Mouse (Mus musculus) embryonic facial prominence, embryonic 10.5 days (tissue): ENCODE data around the gene Prox2. TPM values are rescaled to one million over a fixed set of nuclear protein-coding genes. Genes with fewer than 3 reads are reported as not detected.

ENCODE experiments used
- DNase-seq: peaks from one replicate; pipeline ENCODE4 v3.0.0-alpha.2; 2017; ENCODE audit warnings: low spot score
- H3K27ac ChIP-seq: fragments of 300-500 bp; sonication (generic); replicated peaks from 2 replicates; pipeline ENCODE4 v1.5.1; 2016; ENCODE audit warnings: mild to moderate bottlenecking
- H3K27me3 ChIP-seq: fragments of 300-500 bp; sonication (generic); replicated peaks from 2 replicates; pipeline ENCODE4 v1.6.1; 2016; ENCODE audit warnings: low read depth, mild to moderate bottlenecking; ENCODE audit not compliant: poor library complexity, severe bottlenecking
- H3K36me3 ChIP-seq: fragments of 300-500 bp; sonication (generic); replicated peaks from 2 replicates; pipeline ENCODE4 v1.6.1; 2016; ENCODE audit warnings: mild to moderate bottlenecking, moderate library complexity
- H3K4me1 ChIP-seq: fragments of 300-500 bp; sonication (generic); 2 replicates; pipeline ENCODE4 v1.6.1; 2016
- H3K4me3 ChIP-seq: fragments of 300-500 bp; sonication (generic); 2 replicates; pipeline ENCODE4 v1.5.1; 2016; ENCODE audit warnings: mild to moderate bottlenecking, moderate library complexity
- H3K9me3 ChIP-seq: fragments of 300-500 bp; sonication (generic); 2 replicates; pipeline ENCODE4 v1.6.1; 2016; ENCODE audit warnings: mild to moderate bottlenecking
- WGBS: fragments of 180-500 bp; shearing (Covaris S2); methylation state at CpG from one replicate; pipeline ENCODE4 v1.1.7; 2016; 5-methylcytosine and 5-hydroxymethylcytosine counted together
- polyA plus RNA-seq: library from polyadenylated mRNA; unstranded; fragments of >200 nt; fragmentation: Nextera tagmentation; extraction: Ambion mirVana; gene quantifications from 2 replicates; pipeline ENCODE4 v1.2.1, GENCODE M21; 2016

Prox2 gene
- polyA plus RNA-seq, 1 experiment from 2014 or later = 2.9 TPM

GRCm38 (mm10) chr12:85077100-85077499, 33.5 kb downstream of the Prox2 start:
- Histone ChIP-seq H3K27ac (no peak overlapping the region), H3K4me3 (no peak overlapping the region), H3K9me3 (no peaks in the 10 kb centered on the region), H3K27me3 (no peaks in the 10 kb centered on the region), H3K4me1 (no peaks in the 10 kb centered on the region), H3K36me3 (peaks cover 51% of the 10 kb centered on the region)
- DNase-seq = no peak
- 87% methylated on average over 3 of the region's 3 CpGs for WGBS

DNA sequence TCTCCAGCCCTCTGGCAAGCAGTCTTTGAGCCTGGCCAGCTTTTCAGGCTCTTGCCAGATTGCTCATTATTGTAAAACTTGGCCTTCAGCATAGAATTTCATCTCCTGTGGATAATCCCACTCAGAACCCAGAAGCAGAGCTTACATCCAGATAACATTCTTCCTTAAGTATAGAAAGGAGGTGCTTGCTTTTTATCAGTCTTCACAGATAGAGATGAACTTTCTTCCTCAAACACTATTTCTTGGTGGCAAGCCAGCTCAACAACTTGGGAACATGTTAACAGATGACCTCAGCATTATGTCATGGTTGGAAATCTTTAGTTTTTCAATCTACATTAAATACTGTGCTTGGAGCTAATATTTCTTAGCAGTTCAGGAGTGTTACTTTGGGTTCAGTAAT, 39.5 kb downstream of the Prox2 start:
- DNase-seq = no peak
- Histone ChIP-seq H3K27ac (no peak overlapping the region), H3K4me1 (no peaks in the 10 kb centered on the region), H3K9me3 (no peaks in the 10 kb centered on the region), H3K36me3 (peaks cover 85% of the 10 kb centered on the region), H3K27me3 (no peaks in the 10 kb centered on the region), H3K4me3 (no peak overlapping the region)

DNA sequence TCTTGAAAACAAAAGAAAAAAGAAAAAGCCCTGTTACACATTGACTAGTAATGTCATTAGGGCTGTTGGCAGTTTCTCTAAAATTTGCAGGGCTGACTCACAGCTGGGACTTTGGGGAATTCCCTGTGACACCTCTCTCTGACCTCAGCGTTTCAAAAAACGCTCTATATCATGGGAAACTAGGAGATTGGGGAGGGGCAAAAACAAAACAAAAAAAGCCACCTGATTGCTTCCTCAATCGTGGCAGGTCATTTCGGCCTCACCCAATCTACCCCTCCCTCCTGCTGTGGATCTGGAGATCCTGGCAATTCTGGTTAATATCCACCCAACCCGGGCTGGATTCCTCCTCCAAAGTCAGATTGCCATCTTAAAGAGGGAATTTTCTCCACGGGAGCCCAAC, 59.3 kb downstream of the Prox2 start:
- Histone ChIP-seq H3K9me3 (no peaks in the 10 kb centered on the region), H3K36me3 (peaks cover 92% of the 10 kb centered on the region), H3K27me3 (no peaks in the 10 kb centered on the region), H3K4me3 (no peak overlapping the region), H3K27ac (no peak overlapping the region), H3K4me1 (no peaks in the 10 kb centered on the region)
- no peak for DNase-seq
- 84% methylated on average over 6 of the region's 6 CpGs for WGBS

Other genes starting within 250 kb of the Prox2 start
- gene Ltbp2, start 234.2 kb downstream of the Prox2 start, polyA plus RNA-seq = 0.12 TPM in 1 of 2 replicates, not detected in the other
- 191 and 192 TPM in 2 replicates for gene Fcf1, start 139.9 kb downstream of the Prox2 start, polyA plus RNA-seq
- gene Arel1, start 139.9 kb downstream of the Prox2 start, polyA plus RNA-seq = 16.8 and 18.1 TPM in 2 replicates
- 36.5 and 37.9 TPM in 2 replicates for gene Ylpm1, start 114.4 kb downstream of the Prox2 start, polyA plus RNA-seq
- 106 TPM in 2 replicates for gene Dlst, start 74 bp upstream of the Prox2 start, polyA plus RNA-seq
- 2.0 and 2.2 TPM in 2 replicates for gene Rps6kl1, start 40.5 kb upstream of the Prox2 start, polyA plus RNA-seq
- 9.3 and 9.8 TPM in 2 replicates for gene Pgf, start 67.0 kb upstream of the Prox2 start, polyA plus RNA-seq
- gene Eif2b2, start 108.7 kb upstream of the Prox2 start, polyA plus RNA-seq = 119 and 122 TPM in 2 replicates
- gene Mlh3, start 159.8 kb upstream of the Prox2 start, polyA plus RNA-seq = 7.6 and 8.2 TPM in 2 replicates
- gene Acyp1, start 177.7 kb upstream of the Prox2 start, polyA plus RNA-seq = 47.3 and 50.6 TPM in 2 replicates
- 0.90 and 0.92 TPM in 2 replicates for gene Zc2hc1c, start 177.8 kb upstream of the Prox2 start, polyA plus RNA-seq
- 24.5 and 26.6 TPM in 2 replicates for gene Nek9, start 228.6 kb upstream of the Prox2 start, polyA plus RNA-seq